Mouse (Mus musculus): Measurements from ENCODE around the gene Cavin3.

Cavin3 gene

GRCm38 (mm10) chr7:105481505-105482411 lies at the start of gene Cavin3:
TSS of gene Cavin3 (minus strand) at chr7:105482300.
- DNase-seq (ENCODE audit: low spot score), result peak; percentile 86

- peak; percentile 37 for DNase-seq (ENCODE audit: low spot score)
These were observed 46.0 kb upstream of the Cavin3 start for GRCm38 (mm10) chr7:105528094-105528493.

- peak; percentile 74 for DNase-seq (ENCODE audit: low spot score)
These were observed 45.3 kb upstream of the Cavin3 start for GRCm38 (mm10) chr7:105527306-105527937.

GRCm38 (mm10) chr7:105524222-105524621 lies 42.1 kb upstream of the Cavin3 start:
- DNase-seq (ENCODE audit: low spot score), result no peak

GRCm38 (mm10) chr7:105520201-105520600 lies 38.1 kb upstream of the Cavin3 start:
- peak; percentile 48 for DNase-seq (ENCODE audit: low spot score)

- no peak for DNase-seq (ENCODE audit: low spot score)
These were observed 37.7 kb upstream of the Cavin3 start for GRCm38 (mm10) chr7:105519771-105520170.

- DNase-seq (ENCODE audit: low spot score), result no peak
These were observed 37.2 kb upstream of the Cavin3 start for GRCm38 (mm10) chr7:105519336-105519735.

GRCm38 (mm10) chr7:105516669-105517360 lies 34.7 kb upstream of the Cavin3 start:
- DNase-seq (ENCODE audit: low spot score), result no peak

- DNase-seq (ENCODE audit: low spot score), result peak; percentile 57
These were observed 33.1 kb upstream of the Cavin3 start for GRCm38 (mm10) chr7:105515178-105515577.

GRCm38 (mm10) chr7:105514561-105514960 lies 32.5 kb upstream of the Cavin3 start:
- no peak for DNase-seq (ENCODE audit: low spot score)

- DNase-seq (ENCODE audit: low spot score), result no peak
These were observed 31.8 kb upstream of the Cavin3 start for GRCm38 (mm10) chr7:105513845-105514291.

- DNase-seq (ENCODE audit: low spot score), result no peak
These were observed 28.0 kb upstream of the Cavin3 start for GRCm38 (mm10) chr7:105510143-105510542.

GRCm38 (mm10) chr7:105507257-105507656 lies 25.2 kb upstream of the Cavin3 start:
- DNase-seq (ENCODE audit: low spot score), result no peak

- DNase-seq (ENCODE audit: low spot score), result no peak
These were observed 19.9 kb upstream of the Cavin3 start for GRCm38 (mm10) chr7:105501984-105502383.

- DNase-seq (ENCODE audit: low spot score), result no peak
These were observed 17.6 kb upstream of the Cavin3 start for GRCm38 (mm10) chr7:105499676-105500075.

GRCm38 (mm10) chr7:105498854-105499492 lies 16.9 kb upstream of the Cavin3 start:
- DNase-seq (ENCODE audit: low spot score), result peak; percentile 24

GRCm38 (mm10) chr7:105497881-105498280 lies 15.8 kb upstream of the Cavin3 start:
- DNase-seq (ENCODE audit: low spot score), result peak; percentile 56

GRCm38 (mm10) chr7:105487104-105487876 lies 5.2 kb upstream of the Cavin3 start:
- no peak for DNase-seq (ENCODE audit: low spot score)

GRCm38 (mm10) chr7:105485029-105485428 lies 2.9 kb upstream of the Cavin3 start:
- peak; percentile 58 for DNase-seq (ENCODE audit: low spot score)

GRCm38 (mm10) chr7:105482426-105482825 lies 326 bp upstream of the Cavin3 start:
- peak; percentile 83 for DNase-seq (ENCODE audit: low spot score)

Data from adipocyte (in vitro differentiated cells).